13 mouse cellular contexts compared by ENCODE assay signal in the genomic region with DNA sequence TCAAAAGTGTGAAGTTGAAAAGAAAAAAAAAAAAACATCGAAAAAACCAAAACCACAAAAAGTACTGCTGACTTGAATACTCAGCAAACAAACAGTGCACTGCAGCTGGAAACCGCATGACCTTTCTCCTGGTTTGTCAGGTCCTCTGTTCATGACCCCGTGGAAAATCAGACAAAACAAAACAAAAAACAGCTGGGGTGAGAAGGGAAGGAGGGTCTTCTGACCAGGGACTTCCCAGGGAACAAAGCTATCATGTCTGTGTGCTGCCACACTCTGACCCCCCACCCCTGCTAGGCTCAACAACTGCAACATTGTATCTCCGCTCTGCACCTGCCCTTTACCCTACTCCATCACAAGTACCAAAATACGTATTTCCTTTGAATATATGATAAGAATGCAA. TPM values are rescaled to one million over a fixed set of nuclear protein-coding genes. Genes with fewer than 3 reads are reported as not detected.
DNase-seq lines count a peak whose midpoint lies in the region; ATAC-seq and TF ChIP-seq lines count a peak whose summit lies in the region.
"Had no signal": no experiment of that assay in that cellular context is flagged by ENCODE, and none has a peak within 500 bp of the region (broad histone marks: within the 10 kb centered on the region; RNA-seq: fewer than 3 reads in every experiment).

No protein-coding gene starts in this region.

- H3K4me2 ChIP-seq in hindbrain, embryonic 13.5 days: no peak overlapping the region
- no peak overlapping the region for H3K4me2 ChIP-seq in midbrain, embryonic 14.5 days (ENCODE audit: low read length)
- H3K4me2 ChIP-seq: stomach, embryonic 15.5 days had no signal

- H3K9ac ChIP-seq in hindbrain, embryonic 13.5 days: no peak overlapping the region
- H3K9ac ChIP-seq in midbrain, embryonic 14.5 days (replicated peaks; ENCODE audit: low read length): no peak overlapping the region
- H3K9ac ChIP-seq: stomach, embryonic 15.5 days had no signal

- no peak for ATAC-seq in hindbrain, embryonic 13.5 days (ENCODE audit: low FRiP score)
- no peak for ATAC-seq in midbrain, embryonic 14.5 days (ENCODE audit: low FRiP score, low TSS enrichment)
- ATAC-seq: Patski had no signal

- DNase-seq in hindbrain, embryonic 10.5 days (ENCODE audit: low spot score): peak; percentile 60
- DNase-seq in thymus, adult 2 months: peak; percentile 21
- no peak for DNase-seq in thymus, adult 18-20 months
- peak; percentile 17 to 20 for DNase-seq in kidney, postnatal 36 days
- peak; percentile 58 for DNase-seq in naive thymus-derived CD4-positive, alpha-beta T cell, adult 2 months (ENCODE audit: low read depth)
- DNase-seq in right cerebral cortex, postnatal 25 days: no peak
- no peak for DNase-seq in midbrain, embryonic 14.5 days
- DNase-seq: adrenal gland, postnatal 25 days; cerebellum, adult 18-20 months; layer of hippocampus, adult 9-11 months had no signal

- no peak for TF ChIP-seq CTCF in thymus, adult 2 months (IDR thresholded peaks at IDR 0.05; ENCODE audit: borderline replicate concordance, control insufficient read depth, extremely low read depth, insufficient read depth, low read length, poor library complexity)

- peaks cover 5% of the 10 kb centered on the region; the same call in 1 of the 2 replicates for H3K27me3 ChIP-seq in hindbrain, embryonic 10.5 days (ENCODE audit: insufficient read depth, poor library complexity, severe bottlenecking)
- H3K27me3 ChIP-seq in hindbrain, embryonic 13.5 days: no peaks in the 10 kb centered on the region
- no peaks in the 10 kb centered on the region for H3K27me3 ChIP-seq in thymus, adult 2 months (ENCODE audit: control insufficient read depth, insufficient read depth, low read length)
- H3K27me3 ChIP-seq in midbrain, embryonic 14.5 days (ENCODE audit: control insufficient read depth, insufficient read depth, low read length): no peaks in the 10 kb centered on the region
- H3K27me3 ChIP-seq: Patski; stomach, embryonic 15.5 days had no signal

- no peak for TF ChIP-seq POLR2A in thymus, adult 2 months (IDR thresholded peaks at IDR 0.05; ENCODE audit: control insufficient read depth, extremely low read depth, insufficient read depth, low read length, poor library complexity)

- H3K27ac ChIP-seq in hindbrain, embryonic 10.5 days: 0 out of 2 replicates have a peak overlapping the region, but pooled peaks have one; percentile 23
- no peak overlapping the region for H3K27ac ChIP-seq in hindbrain, embryonic 13.5 days
- H3K27ac ChIP-seq in thymus, adult 2 months (ENCODE audit: control insufficient read depth, insufficient read depth, low read length): peak overlapping the region; percentile 33; the same call in 1 of the 2 replicates
- H3K27ac ChIP-seq in midbrain, embryonic 14.5 days (replicated peaks; ENCODE audit: low read depth, low read length): no peak overlapping the region
- H3K27ac ChIP-seq: stomach, embryonic 15.5 days had no signal

- no peak overlapping the region for H3K4me3 ChIP-seq in hindbrain, embryonic 10.5 days
- H3K4me3 ChIP-seq in hindbrain, embryonic 13.5 days: no peak overlapping the region
- H3K4me3 ChIP-seq in thymus, adult 2 months (ENCODE audit: control insufficient read depth, insufficient read depth, low read length): no peak overlapping the region
- no peak overlapping the region for H3K4me3 ChIP-seq in midbrain, embryonic 14.5 days (replicated peaks; ENCODE audit: low read depth, low read length)
- H3K4me3 ChIP-seq: stomach, embryonic 15.5 days had no signal

- 7% methylated on average over 5 of the region's 5 CpGs for WGBS in hindbrain, embryonic 10.5 days
- WGBS in hindbrain, embryonic 13.5 days: 8% methylated on average over 5 of the region's 5 CpGs
- WGBS in thymus, adult 2 months: 9% methylated on average over 5 of the region's 5 CpGs
- WGBS in midbrain, embryonic 14.5 days: 22% methylated on average over 5 of the region's 5 CpGs

- H3K9me3 ChIP-seq in hindbrain, embryonic 10.5 days: no peaks in the 10 kb centered on the region
- H3K9me3 ChIP-seq in hindbrain, embryonic 13.5 days: no peaks in the 10 kb centered on the region
- H3K9me3 ChIP-seq in midbrain, embryonic 14.5 days (ENCODE audit: control insufficient read depth, low read length): no peaks in the 10 kb centered on the region
- H3K9me3 ChIP-seq: stomach, embryonic 15.5 days had no signal

- H3K36me3 ChIP-seq in hindbrain, embryonic 10.5 days: no peaks in the 10 kb centered on the region
- no peaks in the 10 kb centered on the region for H3K36me3 ChIP-seq in hindbrain, embryonic 13.5 days
- no peaks in the 10 kb centered on the region for H3K36me3 ChIP-seq in thymus, adult 2 months (ENCODE audit: control insufficient read depth, insufficient read depth, low read length)
- no peaks in the 10 kb centered on the region for H3K36me3 ChIP-seq in midbrain, embryonic 14.5 days (ENCODE audit: control insufficient read depth, insufficient read depth, low read length)
- H3K36me3 ChIP-seq: stomach, embryonic 15.5 days had no signal

- peaks cover 41% of the 10 kb centered on the region for H3K4me1 ChIP-seq in hindbrain, embryonic 10.5 days (replicated peaks)
- H3K4me1 ChIP-seq in hindbrain, embryonic 13.5 days (replicated peaks): no peaks in the 10 kb centered on the region
- H3K4me1 ChIP-seq in thymus, adult 2 months (replicated peaks; ENCODE audit: control insufficient read depth, insufficient read depth, low read length): peaks cover 20% of the 10 kb centered on the region
- no peaks in the 10 kb centered on the region for H3K4me1 ChIP-seq in midbrain, embryonic 14.5 days (ENCODE audit: control insufficient read depth, insufficient read depth, low read length)
- H3K4me1 ChIP-seq: stomach, embryonic 15.5 days had no signal

RNA-seq across cellular contexts. Expression of a gene that starts 39.8 kb away (rescaled TPM):
- polyA plus RNA-seq in hindbrain, embryonic 10.5 days (2016; fragmentation: Nextera tagmentation; extraction: Ambion mirVana): 32.4 and 37.8 TPM in 2 replicates
- 28.3 and 30.3 TPM in 2 replicates for polyA plus RNA-seq in hindbrain, embryonic 13.5 days (2015; fragmentation: Nextera tagmentation; extraction: Ambion mirVana)
- polyA plus RNA-seq in thymus, adult 2 months (2012; rRNA removed): 1.3 and 1.6 TPM in 2 replicates
- 21.4 and 26.6 TPM in 2 replicates for polyA plus RNA-seq in midbrain, embryonic 14.5 days (2014; fragmentation: Nextera tagmentation; extraction: Ambion mirVana)

Comparison
In these comparisons a context has a peak if more than half of its experiments do, and no peak if none do; other contexts are left out.
1. DNase-seq: peak in hindbrain, embryonic 10.5 days (single experiment), thymus, adult 2 months (single experiment), kidney, postnatal 36 days (2 of 2) and naive thymus-derived CD4-positive, alpha-beta T cell, adult 2 months (single experiment); none in thymus, adult 18-20 months (0 of 2), right cerebral cortex, postnatal 25 days (single experiment) and midbrain, embryonic 14.5 days (single experiment).
2. H3K27ac ChIP-seq: peak in hindbrain, embryonic 10.5 days (single experiment) and thymus, adult 2 months (single experiment); none in hindbrain, embryonic 13.5 days (single experiment) and midbrain, embryonic 14.5 days (single experiment).